Mouse (Mus musculus): ENCODE data around the gene Hexim2.

Gene Hexim2

GRCm38 (mm10) chr11:103141101-103141943 lies 9.1 kb downstream of the Hexim2 start:
- no peak for DNase-seq (ENCODE audit: low read depth in 2 of 2, low spot score in 2 of 2)

GRCm38 (mm10) chr11:103141944-103142255 lies 9.7 kb downstream of the Hexim2 start:
- no peak for DNase-seq (ENCODE audit: low read depth in 2 of 2, low spot score in 2 of 2)

GRCm38 (mm10) chr11:103142441-103143182 lies 10.4 kb downstream of the Hexim2 start:
- peak; percentile 54 to 59 for DNase-seq (ENCODE audit: low read depth in 2 of 2, low spot score in 2 of 2)

GRCm38 (mm10) chr11:103144309-103145285 lies 12.4 kb downstream of the Hexim2 start:
- DNase-seq (ENCODE audit: low read depth in 2 of 2, low spot score in 2 of 2), result no peak

- DNase-seq (ENCODE audit: low read depth in 2 of 2, low spot score in 2 of 2), result no peak
Measured at GRCm38 (mm10) chr11:103146386-103146785, 14.2 kb downstream of the Hexim2 start.

GRCm38 (mm10) chr11:103147766-103148165 lies 15.5 kb downstream of the Hexim2 start:
- DNase-seq (ENCODE audit: low read depth in 2 of 2, low spot score in 2 of 2), result no peak

- DNase-seq (ENCODE audit: low read depth in 2 of 2, low spot score in 2 of 2), result no peak
Measured at GRCm38 (mm10) chr11:103149771-103150170, 17.5 kb downstream of the Hexim2 start.

GRCm38 (mm10) chr11:103158621-103159478 lies 26.6 kb downstream of the Hexim2 start:
- peak; percentile 97 for DNase-seq (ENCODE audit: low read depth in 2 of 2, low spot score in 2 of 2)

GRCm38 (mm10) chr11:103160738-103161137 lies 28.5 kb downstream of the Hexim2 start:
- no peak for DNase-seq (ENCODE audit: low read depth in 2 of 2, low spot score in 2 of 2)

GRCm38 (mm10) chr11:103161449-103161848 lies 29.2 kb downstream of the Hexim2 start:
- DNase-seq (ENCODE audit: low read depth in 2 of 2, low spot score in 2 of 2), result no peak

- DNase-seq (ENCODE audit: low read depth in 2 of 2, low spot score in 2 of 2), result peak; percentile 56 to 70
Measured at GRCm38 (mm10) chr11:103162132-103162531, 29.9 kb downstream of the Hexim2 start.

- no peak for DNase-seq (ENCODE audit: low read depth in 2 of 2, low spot score in 2 of 2)
Measured at GRCm38 (mm10) chr11:103164391-103164790, 32.2 kb downstream of the Hexim2 start.

GRCm38 (mm10) chr11:103168690-103169390 lies 36.6 kb downstream of the Hexim2 start:
- peak; percentile 71 to 83 for DNase-seq (ENCODE audit: low read depth in 2 of 2, low spot score in 2 of 2)

GRCm38 (mm10) chr11:103169664-103170063 lies 37.4 kb downstream of the Hexim2 start:
- DNase-seq (ENCODE audit: low read depth in 2 of 2, low spot score in 2 of 2), result no peak

GRCm38 (mm10) chr11:103170111-103170493 lies 37.9 kb downstream of the Hexim2 start:
- no peak for DNase-seq (ENCODE audit: low read depth in 2 of 2, low spot score in 2 of 2)

- DNase-seq (ENCODE audit: low read depth in 2 of 2, low spot score in 2 of 2), result no peak
Measured at GRCm38 (mm10) chr11:103170494-103171285, 38.5 kb downstream of the Hexim2 start, which contains the start of gene Fmnl1. Gene Fmnl1 (plus strand): TSS chr11:103171107.

- no peak for DNase-seq (ENCODE audit: low read depth in 2 of 2, low spot score in 2 of 2)
Measured at GRCm38 (mm10) chr11:103171286-103171620, 39.0 kb downstream of the Hexim2 start.

- no peak for DNase-seq (ENCODE audit: low read depth in 2 of 2, low spot score in 2 of 2)
Measured at GRCm38 (mm10) chr11:103171703-103172391, 39.6 kb downstream of the Hexim2 start.

Data from CD8-positive naive resting alpha-beta T cell, adult 2 months (primary cell).